Mouse (Mus musculus): ENCODE measurements around the gene Cdh18.
"Not testable (repeated sequence)": the region's sequence is repeated elsewhere in the genome, so short reads cannot be mapped to it uniquely, and the experiment has no call there.

The Cdh18 gene

GRCm38 (mm10) chr15:23174623-23175022 lies 625.8 kb downstream of the Cdh18 start:
- no peak for DNase-seq (ENCODE audit: low read depth in 1 of 2, low spot score in 2 of 2)

GRCm38 (mm10) chr15:23212068-23212467 lies 663.2 kb downstream of the Cdh18 start:
- DNase-seq (ENCODE audit: low read depth in 1 of 2, low spot score in 2 of 2), result no peak

- no peak for DNase-seq (ENCODE audit: low read depth in 1 of 2, low spot score in 2 of 2)
Measured at GRCm38 (mm10) chr15:23230616-23231015, 681.8 kb downstream of the Cdh18 start.

GRCm38 (mm10) chr15:23257751-23258440 lies 709.1 kb downstream of the Cdh18 start:
- DNase-seq (ENCODE audit: low read depth in 1 of 2, low spot score in 2 of 2), result no peak

GRCm38 (mm10) chr15:23278421-23278820 lies 729.6 kb downstream of the Cdh18 start:
- DNase-seq (ENCODE audit: low read depth in 1 of 2, low spot score in 2 of 2), result no peak

- no peak for DNase-seq (ENCODE audit: low read depth in 1 of 2, low spot score in 2 of 2)
Measured at GRCm38 (mm10) chr15:23305018-23305417, 756.2 kb downstream of the Cdh18 start.

GRCm38 (mm10) chr15:23316766-23317165 lies 767.9 kb downstream of the Cdh18 start:
- no peak for DNase-seq (ENCODE audit: low read depth in 1 of 2, low spot score in 2 of 2)

- DNase-seq (ENCODE audit: low read depth in 1 of 2, low spot score in 2 of 2), result no peak
Measured at GRCm38 (mm10) chr15:23317409-23317808, 768.6 kb downstream of the Cdh18 start.

GRCm38 (mm10) chr15:23340338-23340737 lies 791.5 kb downstream of the Cdh18 start:
- not testable (repeated sequence) for DNase-seq (ENCODE audit: low read depth in 1 of 2, low spot score in 2 of 2)

GRCm38 (mm10) chr15:23351078-23351477 lies 802.3 kb downstream of the Cdh18 start:
- DNase-seq (ENCODE audit: low read depth in 1 of 2, low spot score in 2 of 2), result no peak

GRCm38 (mm10) chr15:23366325-23366724 lies 817.5 kb downstream of the Cdh18 start:
- no peak for DNase-seq (ENCODE audit: low read depth in 1 of 2, low spot score in 2 of 2)

- DNase-seq (ENCODE audit: low read depth in 1 of 2, low spot score in 2 of 2), result no peak
Measured at GRCm38 (mm10) chr15:23367712-23368111, 818.9 kb downstream of the Cdh18 start.

- no peak for DNase-seq (ENCODE audit: low read depth in 1 of 2, low spot score in 2 of 2)
Measured at GRCm38 (mm10) chr15:23378016-23378750, 829.4 kb downstream of the Cdh18 start.

GRCm38 (mm10) chr15:23385816-23386215 lies 837.0 kb downstream of the Cdh18 start:
- no peak for DNase-seq (ENCODE audit: low read depth in 1 of 2, low spot score in 2 of 2)

- no peak for DNase-seq (ENCODE audit: low read depth in 1 of 2, low spot score in 2 of 2)
Measured at GRCm38 (mm10) chr15:23396646-23397045, 847.8 kb downstream of the Cdh18 start.

- DNase-seq (ENCODE audit: low read depth in 1 of 2, low spot score in 2 of 2), result no peak
Measured at GRCm38 (mm10) chr15:23403792-23404191, 855.0 kb downstream of the Cdh18 start.

- DNase-seq (ENCODE audit: low read depth in 1 of 2, low spot score in 2 of 2), result no peak
Measured at GRCm38 (mm10) chr15:23408256-23408655, 859.4 kb downstream of the Cdh18 start.

- no peak for DNase-seq (ENCODE audit: low read depth in 1 of 2, low spot score in 2 of 2)
Measured at GRCm38 (mm10) chr15:23416450-23417080, 867.7 kb downstream of the Cdh18 start.

- no peak for DNase-seq (ENCODE audit: low read depth in 1 of 2, low spot score in 2 of 2)
Measured at GRCm38 (mm10) chr15:23418158-23418557, 869.3 kb downstream of the Cdh18 start.

GRCm38 (mm10) chr15:23420010-23420409 lies 871.2 kb downstream of the Cdh18 start:
- DNase-seq (ENCODE audit: low read depth in 1 of 2, low spot score in 2 of 2), result no peak

GRCm38 (mm10) chr15:23430021-23430420 lies 881.2 kb downstream of the Cdh18 start:
- no peak for DNase-seq (ENCODE audit: low read depth in 1 of 2, low spot score in 2 of 2)

GRCm38 (mm10) chr15:23448542-23448941 lies 899.7 kb downstream of the Cdh18 start:
- no peak for DNase-seq (ENCODE audit: low read depth in 1 of 2, low spot score in 2 of 2)
